Mouse (Mus musculus): ENCODE data around the gene Adamtsl1.

DNA sequence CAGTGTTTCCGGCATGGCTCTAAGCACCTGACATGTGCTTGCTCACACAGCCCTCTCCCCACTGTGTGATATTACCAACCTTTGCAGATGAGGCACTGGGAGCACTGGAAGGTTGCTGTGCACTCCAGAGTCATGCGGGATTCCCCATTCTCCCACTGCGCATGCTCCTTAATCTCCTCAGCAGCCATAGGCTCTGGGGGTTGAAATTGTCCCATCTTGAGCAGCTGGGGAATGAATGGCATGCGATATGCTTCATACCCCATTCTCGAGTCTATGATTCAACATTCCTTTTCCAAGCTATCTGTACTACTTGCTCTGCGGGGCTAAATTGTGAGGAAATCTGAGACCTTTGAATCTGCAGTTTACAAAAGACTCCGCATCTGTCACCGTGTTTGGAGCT, 812.7 kb downstream of the Adamtsl1 start:
- TF ChIP-seq CTCF (IDR thresholded peaks at IDR 0.05; ENCODE audit: low read depth) (no peak), EP300 (IDR thresholded peaks at IDR 0.05; ENCODE audit: low read depth) (no peak)

Measured in liver, postnatal 0 days (tissue).